Mouse (Mus musculus): ENCODE measurements around the gene Stx16.
A peak's percentile ranks its signal among the peaks of the same experiment; 100 is the strongest.

DNA sequence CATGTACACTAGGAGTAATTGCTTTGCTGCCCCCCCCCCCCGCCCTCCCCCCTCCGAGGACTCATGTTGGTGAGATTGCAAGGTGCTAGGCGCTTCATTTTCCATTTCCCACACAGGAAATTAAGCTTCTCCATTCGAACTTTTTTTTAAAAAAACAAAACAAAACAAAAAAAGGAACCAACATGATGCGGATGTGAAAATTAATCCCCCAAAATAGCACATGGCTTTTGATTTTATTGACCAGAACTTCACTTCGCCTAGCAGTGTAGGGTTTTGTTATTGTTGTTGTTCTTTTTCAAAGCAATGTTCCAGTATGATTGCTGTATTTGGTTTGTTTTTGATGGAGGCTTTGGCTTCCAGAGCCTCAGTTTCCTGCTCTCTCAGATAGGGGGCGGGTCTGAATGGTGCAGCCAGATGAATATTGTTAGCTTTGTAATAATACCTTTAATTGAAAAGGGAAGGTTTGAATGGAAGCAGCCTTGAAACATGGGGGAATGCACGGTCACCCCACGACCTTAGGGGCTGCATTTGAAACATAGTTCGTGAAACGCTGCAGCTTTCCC lies 1.7 kb downstream of the Stx16 start:
- no peak for TF ChIP-seq EP300 (IDR thresholded peaks at IDR 0.05; ENCODE audit: low read depth)
- 0 out of 2 replicates have a peak, but pooled peaks have one; percentile 6 for TF ChIP-seq CTCF (IDR thresholded peaks at IDR 0.05; ENCODE audit: low read depth)
